Mouse (Mus musculus) testis, adult 2 months (tissue): ENCODE measurements around the gene Uckl1.

Experiments
- CTCF ChIP-seq: fragments of 200-500 bp; IDR thresholded peaks from 2 replicates; pipeline ENCODE4 v1.5.1; 2012; ENCODE audit warnings: low read depth, mild to moderate bottlenecking, inconsistent platforms, low read length, moderate library complexity; ENCODE audit not compliant: control insufficient read depth, insufficient read depth, insufficient replicate concordance
- POLR2A ChIP-seq: fragments of 200-500 bp; IDR thresholded peaks from 2 replicates; pipeline ENCODE4 v1.6.1; 2012; ENCODE audit warnings: low read depth, mild to moderate bottlenecking, inconsistent platforms, low read length, moderate library complexity; ENCODE audit not compliant: control insufficient read depth

DNA sequence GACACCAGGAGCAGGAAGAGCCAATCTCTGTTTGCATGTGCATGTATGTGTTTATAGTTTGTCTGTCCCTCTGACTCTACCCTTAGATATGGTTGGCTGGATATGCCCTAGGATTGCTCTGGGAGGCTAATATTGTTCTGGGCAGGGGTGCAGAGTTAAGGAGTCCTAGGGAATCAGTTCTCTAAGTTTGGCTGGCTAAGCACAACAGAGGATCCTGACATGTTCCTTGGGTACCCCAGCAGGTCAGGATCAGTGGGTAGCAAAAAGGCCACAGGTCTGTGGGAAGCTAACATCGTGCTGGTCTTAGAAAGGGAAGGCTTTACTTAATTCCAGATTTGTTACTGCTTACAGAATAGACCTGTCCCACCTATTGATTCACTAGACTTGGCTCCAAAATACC is 5.0 kb downstream of the Uckl1 start:
- TF ChIP-seq CTCF (no peak), POLR2A (no peak)
